In genomic region chr6:34481349-34481748, GRCm38 (mm10) we compare ENCODE assay signal across 15 mouse cellular contexts. TPM values are rescaled to one million over a fixed set of nuclear protein-coding genes. Genes with fewer than 3 reads are reported as not detected.
DNase-seq lines count a peak whose midpoint lies in the region; ATAC-seq and TF ChIP-seq lines count a peak whose summit lies in the region.
"Had no signal": no experiment of that assay in that cellular context is flagged by ENCODE, and none has a peak within 500 bp of the region (broad histone marks: within the 10 kb centered on the region; RNA-seq: fewer than 3 reads in every experiment).

No protein-coding gene starts in this region.

- H3K4me3 ChIP-seq in erythroblast, embryonic 14.5 days (replicated peaks), result peak overlapping the region; percentile 1
- no peak overlapping the region for H3K4me3 ChIP-seq in ES-E14 (ENCODE audit: insufficient read depth in 1 of 2, low read depth in 1 of 2, low read length in 2 of 2, poor library complexity in 1 of 2, severe bottlenecking in 1 of 2)
- no peak overlapping the region for H3K4me3 ChIP-seq in intestine, postnatal 0 days (ENCODE audit: low read depth, low read length)
- H3K4me3 ChIP-seq: neural tube, embryonic 12.5 days had no signal

- intact Hi-C loops in left cerebral cortex, postnatal 25 days (cut with DNase I), result no loop called here

- WGBS in intestine, postnatal 0 days, result 57% methylated on average over 6 of the region's 6 CpGs

- DNase-seq in left cerebral cortex, postnatal 25 days (ENCODE audit: low spot score in 2 of 2), result peak; percentile 14 to 37
- no peak for DNase-seq in left cerebral cortex, adult 11 months (ENCODE audit: low spot score)
- DNase-seq in ES-E14 (ENCODE audit: low read depth, low spot score), result no peak
- DNase-seq in cerebellum, postnatal 14 days, result no peak
- DNase-seq: cerebellum, adult 8-10 months; gastrocnemius, postnatal 10 days; kidney, adult 2 months; midbrain, embryonic 14.5 days; spleen, adult 18-20 months had no signal

- ATAC-seq in erythroblast, adult 5-6 weeks (replicated peaks; ENCODE audit: low FRiP score, poor library complexity, severe bottlenecking), result no peak
- no peak for ATAC-seq in intestine, postnatal 0 days
- ATAC-seq in inflammation-experienced regulatory T-cells, adult 6 months, result no peak
- ATAC-seq: activated CD4-positive, CD25-positive, alpha-beta regulatory T cell, adult 4 months had no signal

- no peak overlapping the region for H3K27ac ChIP-seq in ES-E14 (ENCODE audit: insufficient read depth, low read depth, low read length, poor library complexity, severe bottlenecking)
- H3K27ac ChIP-seq in intestine, postnatal 0 days (ENCODE audit: low read depth, low read length), result peak overlapping the region; percentile 67
- H3K27ac ChIP-seq: neural tube, embryonic 12.5 days had no signal

- no peak overlapping the region for H3K4me2 ChIP-seq in intestine, postnatal 0 days (replicated peaks; ENCODE audit: low read depth)
- H3K4me2 ChIP-seq: neural tube, embryonic 12.5 days had no signal

- peaks cover 69% of the 10 kb centered on the region for H3K36me3 ChIP-seq in erythroblast, embryonic 14.5 days (ENCODE audit: control insufficient read depth)
- peaks cover 2% of the 10 kb centered on the region; the same call in 1 of the 2 replicates for H3K36me3 ChIP-seq in ES-E14 (ENCODE audit: control insufficient read depth, insufficient read depth, low read length, poor library complexity, severe bottlenecking)
- no peaks in the 10 kb centered on the region; the same call in 1 of the 2 replicates for H3K36me3 ChIP-seq in intestine, postnatal 0 days (ENCODE audit: control insufficient read depth, insufficient read depth)
- H3K36me3 ChIP-seq: neural tube, embryonic 12.5 days had no signal

- in situ Hi-C loops in ES-E14 (cut with MboI; ENCODE audit: low sequenced_read_pairs in 2 of 2, unreplicated experiment in 2 of 2), result no loop called here

- no peaks in the 10 kb centered on the region for H3K27me3 ChIP-seq in erythroblast, embryonic 14.5 days (ENCODE audit: control insufficient read depth)
- H3K27me3 ChIP-seq in intestine, postnatal 0 days (replicated peaks; ENCODE audit: control insufficient read depth, insufficient read depth, low read length), result no peaks in the 10 kb centered on the region
- H3K27me3 ChIP-seq: neural tube, embryonic 12.5 days had no signal

- no peak for TF ChIP-seq CTCF in intestine, postnatal 0 days (IDR thresholded peaks at IDR 0.05; ENCODE audit: low read depth)

- H3K4me1 ChIP-seq in erythroblast, embryonic 14.5 days (ENCODE audit: control insufficient read depth), result peaks cover 95% of the 10 kb centered on the region
- H3K4me1 ChIP-seq in ES-E14 (ENCODE audit: control insufficient read depth in 2 of 2, insufficient read depth in 2 of 2, low read length in 2 of 2, poor library complexity in 1 of 2), result peaks cover 0 to 3% of the 10 kb centered on the region in 2 experiments; a peak in 1 of 4 replicates
- peaks cover 4% of the 10 kb centered on the region; the same call in 1 of the 2 replicates for H3K4me1 ChIP-seq in intestine, postnatal 0 days (replicated peaks; ENCODE audit: control insufficient read depth, insufficient read depth, low read length)

- 0 out of 2 replicates have a peak overlapping the region, but pooled peaks have one; percentile 27 for H3K9ac ChIP-seq in ES-E14 (ENCODE audit: insufficient read depth, low read depth, low read length, poor library complexity, severe bottlenecking)
- H3K9ac ChIP-seq in intestine, postnatal 0 days (ENCODE audit: low read depth, low read length), result no peak overlapping the region
- H3K9ac ChIP-seq: neural tube, embryonic 12.5 days had no signal

- peaks cover 4% of the 10 kb centered on the region; the same call in 1 of the 2 replicates for H3K9me3 ChIP-seq in erythroblast, embryonic 14.5 days (ENCODE audit: control insufficient read depth, low read length)
- no peaks in the 10 kb centered on the region for H3K9me3 ChIP-seq in ES-E14 (ENCODE audit: control insufficient read depth, insufficient read depth, low read depth, low read length)
- H3K9me3 ChIP-seq in intestine, postnatal 0 days (ENCODE audit: control insufficient read depth), result no peaks in the 10 kb centered on the region
- H3K9me3 ChIP-seq: neural tube, embryonic 12.5 days had no signal

TF ChIP-seq in ES-E14, 5 proteins besides CTCF, POLR2A, EP300 and RAD21:
- TF ChIP-seq ZNF384 (IDR thresholded peaks at IDR 0.05; ENCODE audit: low read depth, low read length) (no peak), HCFC1 (IDR thresholded peaks at IDR 0.05; ENCODE audit: borderline replicate concordance, insufficient read depth, low read length) (no peak), MAFK (IDR thresholded peaks at IDR 0.05; ENCODE audit: insufficient read depth, low read depth, low read length) (no peak), CHD2 (IDR thresholded peaks at IDR 0.05; ENCODE audit: low read depth, low read length) (no peak), ZC3H11A (IDR thresholded peaks at IDR 0.05; ENCODE audit: borderline replicate concordance, low read depth, low read length) (no peak)

RNA-seq across cellular contexts. Expression of gene Bpgm, which starts 5.3 kb away (rescaled TPM):
- polyA plus RNA-seq in erythroblast, embryonic 14.5 days (2012), result 17.4 and 34.1 TPM in 2 replicates
- total RNA-seq in erythroblast, adult 5-6 weeks (2015; ENCODE audit: low replicate concordance), result 601 and 720 TPM in 2 replicates
- total RNA-seq in erythroblast, adult 5-6 weeks (2017; ENCODE audit: low replicate concordance), result 1,621 and 2,086 TPM in 2 replicates
- total RNA-seq in left cerebral cortex, postnatal 25 days (2021), result 10 to 100 TPM; 69.3 to 76.2 TPM
- 15.3 and 17.6 TPM in 2 replicates for total RNA-seq in ES-E14 (2012; rRNA removed)
- polyA plus RNA-seq in intestine, postnatal 0 days (2015; fragmentation: Nextera tagmentation; extraction: Ambion mirVana), result 70.8 and 73.1 TPM in 2 replicates
- polyA plus RNA-seq in inflammation-experienced regulatory T-cells, adult 6 months (2017; shearing (Covaris generic)), result 10 to 100 TPM; 18.5 to 29.6 (median 20.1) TPM

Comparison
In these comparisons a context has a peak if more than half of its experiments do, and no peak if none do; other contexts are left out.
1. DNase-seq: peak in left cerebral cortex, postnatal 25 days (2 of 2); none in left cerebral cortex, adult 11 months (single experiment), ES-E14 (single experiment) and cerebellum, postnatal 14 days (0 of 2).
2. RNA of gene Bpgm, which starts 5.3 kb away (total RNA-seq): 601 to 2,086 TPM in erythroblast, adult 5-6 weeks; 69.3 to 76.2 TPM in left cerebral cortex, postnatal 25 days and 15.3 to 17.6 TPM in ES-E14; every median in the first group is over 4 times any median in the second.